Mouse (Mus musculus) adrenal gland, adult 2 months (tissue): Measurements from ENCODE around the gene Stx18. TPM values are rescaled to one million over a fixed set of nuclear protein-coding genes. Genes with fewer than 3 reads are reported as not detected.

Experiments
- DNase-seq: peaks from one replicate; pipeline ENCODE4 v3.0.0; 2021
- long read RNA-seq: library from polyadenylated mRNA; stranded (forward); transcript quantifications from one replicate; pipeline ENCODE4 v2.0.0, GENCODE M21; 2021
- polyA plus RNA-seq: library from polyadenylated mRNA; depleted of rRNA; stranded (reverse); fragments of >200 nt; gene quantifications from 2 replicates; pipeline ENCODE4 v1.2.3, GENCODE M21; 2012; rRNA removed
- total RNA-seq, 2 experiments: library from RNA; stranded (reverse); gene quantifications; 2 replicates each; pipeline ENCODE4 v1.2.3; 2021

Stx18 gene
- total RNA-seq (10 to 100 TPM; 31.9 to 37.1 TPM), polyA plus RNA-seq (12.9 and 14.6 TPM in 2 replicates)
- long read RNA-seq, transcript Stx18-203 (11 exons, 3,002 nt): major isoform, 40 of 43 reads
- long read RNA-seq, partial matches to known transcripts: 0 of 43 reads
- long read RNA-seq, other reads (novel, unspliced or antisense): 1 of 43 reads

DNA sequence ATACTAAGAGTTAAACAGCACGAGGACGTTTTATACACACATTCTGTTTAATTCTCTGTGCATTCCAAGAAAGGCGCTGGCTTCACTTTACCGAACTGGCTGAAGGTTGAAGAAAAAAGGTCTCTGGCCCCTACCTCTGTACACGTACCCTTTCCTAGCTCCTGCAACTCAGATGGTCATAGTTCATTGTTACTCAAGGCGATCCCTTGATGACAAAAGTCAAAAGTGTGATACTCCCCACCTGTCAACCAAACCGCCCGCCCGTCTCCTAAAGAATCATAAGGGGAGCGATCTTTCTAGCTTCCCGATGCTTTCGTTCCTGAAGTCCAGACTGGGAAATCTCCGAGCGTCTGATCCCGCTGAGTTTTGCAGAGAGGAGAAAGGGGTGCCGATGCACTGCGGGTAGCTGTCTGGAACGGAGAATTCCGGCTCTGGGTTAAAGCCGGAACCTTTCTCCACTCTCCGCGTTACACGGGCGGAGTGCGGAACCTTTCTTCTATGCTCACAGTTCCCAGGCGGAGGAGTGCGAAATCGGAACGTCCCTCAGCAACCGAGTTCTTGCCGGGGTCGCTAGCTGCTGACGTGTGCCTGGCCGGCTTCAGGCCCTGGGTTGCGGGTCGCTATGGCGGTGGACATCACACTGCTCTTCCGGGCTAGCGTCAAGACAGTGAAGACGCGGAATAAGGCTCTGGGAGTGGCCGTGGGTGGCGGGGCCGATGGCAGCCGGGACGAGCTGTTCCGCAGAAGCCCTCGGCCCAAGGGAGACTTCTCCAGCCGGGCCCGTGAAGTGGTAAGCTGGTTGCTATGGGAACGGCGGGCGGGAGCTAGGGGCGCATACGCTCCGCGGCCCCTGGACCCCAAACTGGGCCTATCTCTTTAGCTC is at the start of gene Stx18:
Stx18 (plus strand) TSS at position 33 of the 883 bp plus-strand sequence.
- peak; percentile 92 for DNase-seq

DNA sequence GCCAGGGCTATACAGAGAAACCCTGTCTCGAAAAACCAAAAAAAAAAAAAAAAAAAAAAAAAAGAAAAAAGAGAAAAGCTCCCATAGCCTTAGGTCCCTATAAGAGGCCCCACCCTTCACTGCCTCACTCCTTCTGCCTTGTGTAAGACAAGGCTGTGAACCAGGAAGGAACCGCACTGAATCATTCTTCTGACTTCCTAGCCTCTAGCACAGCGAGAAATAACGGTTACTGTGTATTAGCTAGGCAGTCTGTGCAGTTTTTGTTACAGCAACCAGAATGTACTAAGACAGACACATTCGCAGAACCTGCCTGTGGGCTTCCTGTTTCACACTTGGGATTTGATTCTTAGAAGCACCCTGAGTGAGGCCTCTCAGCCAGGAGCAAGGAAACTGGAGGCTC is 46.2 kb upstream of the Stx18 start:
- DNase-seq: no peak

DNA sequence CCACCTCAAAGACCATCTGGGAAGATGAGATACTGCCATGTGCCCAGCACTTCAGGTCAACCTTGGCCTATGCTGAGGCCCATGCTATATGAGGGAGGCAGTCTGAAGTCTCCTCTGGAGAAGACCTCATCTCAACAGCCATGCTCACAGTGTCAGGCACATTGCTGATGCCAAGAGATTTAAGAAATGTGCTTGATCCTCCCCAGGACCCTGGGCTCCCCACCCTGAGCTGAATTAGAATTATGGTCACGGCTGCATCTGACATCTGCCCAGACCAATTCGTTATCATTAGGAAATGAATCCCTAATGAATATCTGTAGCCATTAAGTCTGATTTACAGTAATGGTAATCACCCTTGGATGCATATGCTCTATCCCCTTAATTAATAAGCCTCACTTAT is 39.7 kb upstream of the Stx18 start:
- DNase-seq: no peak

DNA sequence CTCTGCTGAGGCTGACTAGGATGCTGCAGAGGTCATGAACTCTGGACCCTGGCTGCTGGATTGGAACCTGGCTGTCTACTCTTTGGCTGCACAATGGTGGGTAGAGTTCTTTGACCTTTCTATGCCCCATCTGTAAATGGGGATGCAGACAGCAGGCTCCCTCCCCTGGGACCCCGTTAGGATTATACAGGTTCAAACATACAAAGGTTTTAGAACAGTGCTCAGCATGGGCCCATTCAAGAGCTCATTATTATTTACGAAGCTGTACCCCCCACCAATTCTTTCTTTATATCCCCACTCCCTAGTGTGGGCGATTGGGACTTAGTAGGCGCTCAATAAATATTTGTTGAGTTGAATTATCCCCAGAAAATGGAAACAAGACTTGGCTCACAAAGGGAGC is 36.0 kb upstream of the Stx18 start:
- DNase-seq: no peak

DNA sequence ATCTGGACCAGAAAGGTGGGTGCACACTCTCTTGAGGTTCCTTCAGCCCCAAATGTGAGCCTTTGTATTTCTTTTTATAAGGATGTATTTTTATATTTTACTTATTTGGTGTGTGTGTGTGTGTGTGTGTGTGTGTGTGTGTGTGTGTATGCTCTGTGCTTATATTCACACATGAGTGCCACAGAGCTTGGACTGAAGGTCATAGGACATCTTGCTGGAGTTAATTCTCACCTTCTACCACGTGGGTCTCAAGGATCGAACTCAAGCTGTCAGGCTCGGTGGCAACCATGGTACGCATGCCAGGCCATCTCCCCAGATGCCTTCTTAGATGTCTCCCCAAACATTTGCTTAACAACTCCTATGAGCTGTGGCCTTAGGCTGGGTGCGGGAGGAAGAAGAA is 33.8 kb upstream of the Stx18 start:
- no peak for DNase-seq

GRCm38 (mm10) chr5:38006415-38007347 is 31.9 kb upstream of the Stx18 start:
- DNase-seq: no peak

DNA sequence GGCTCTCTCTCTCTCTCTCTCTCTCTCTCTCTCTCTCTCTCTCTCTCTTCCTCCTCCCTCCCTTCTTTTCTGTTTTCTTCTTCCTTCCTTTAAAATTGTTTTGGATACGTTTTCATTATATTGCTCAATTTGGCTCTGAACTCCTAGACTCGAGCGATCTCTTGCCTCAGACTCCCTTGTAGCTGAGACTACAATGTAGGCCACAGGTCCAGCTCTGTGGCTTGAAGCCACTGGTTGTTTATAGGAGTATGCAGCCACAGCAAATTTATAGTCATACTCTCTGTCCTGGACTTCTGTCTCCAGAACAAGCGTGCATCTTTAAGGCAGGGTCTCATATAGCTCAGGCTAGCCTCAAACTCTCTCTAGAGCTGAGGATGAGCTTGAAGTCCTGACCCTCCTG is 29.5 kb upstream of the Stx18 start:
- no peak for DNase-seq

- no peak for DNase-seq
Observed at GRCm38 (mm10) chr5:38014916-38015315, 23.6 kb upstream of the Stx18 start.

DNA sequence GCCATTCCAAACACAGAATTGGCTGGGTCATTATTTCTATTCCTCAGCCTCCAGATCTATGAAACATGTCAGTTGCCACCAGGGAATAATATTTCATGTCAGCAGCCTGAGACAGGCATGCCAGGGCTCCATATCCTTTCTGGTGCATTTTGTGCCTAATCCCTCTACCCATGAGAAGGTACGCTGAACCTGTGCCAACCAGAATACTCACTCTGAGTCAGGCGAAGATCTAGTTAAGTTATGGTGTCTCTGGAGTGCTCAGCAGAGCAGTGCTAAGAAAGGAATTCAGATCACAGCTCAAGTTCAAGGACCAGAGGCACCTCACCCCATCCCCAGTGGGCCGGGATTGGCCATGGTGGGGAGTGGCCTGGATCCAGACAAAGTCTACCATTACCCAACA is 21.6 kb upstream of the Stx18 start:
- DNase-seq: peak; percentile 21

- no peak for DNase-seq
Observed at GRCm38 (mm10) chr5:38027656-38028055, 10.9 kb upstream of the Stx18 start.

DNA sequence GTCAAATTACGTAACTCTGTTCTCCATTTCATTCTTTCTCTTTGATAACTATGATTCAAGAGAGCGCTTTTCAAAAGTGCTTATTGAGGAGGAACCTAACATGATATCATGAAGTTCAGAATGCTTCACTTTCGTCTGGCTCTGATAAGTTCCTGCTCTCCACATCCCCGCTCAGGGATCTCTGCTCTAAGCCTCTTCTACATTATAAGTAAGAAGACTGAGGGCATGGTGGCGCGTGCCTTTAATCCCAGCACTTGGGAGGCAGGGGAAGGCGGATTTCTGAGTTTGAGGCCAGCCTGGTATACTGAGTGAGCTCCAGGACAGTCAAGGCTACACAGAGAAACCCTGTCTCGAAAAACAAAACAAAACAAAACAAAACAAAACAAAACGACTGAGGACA is 268 bp upstream of the Stx18 start:
- peak; percentile 14 for DNase-seq

GRCm38 (mm10) chr5:38039796-38040195 is 1.3 kb downstream of the Stx18 start:
- DNase-seq: no peak

- no peak for DNase-seq
Observed at GRCm38 (mm10) chr5:38044923-38045322, 6.4 kb downstream of the Stx18 start.

DNA sequence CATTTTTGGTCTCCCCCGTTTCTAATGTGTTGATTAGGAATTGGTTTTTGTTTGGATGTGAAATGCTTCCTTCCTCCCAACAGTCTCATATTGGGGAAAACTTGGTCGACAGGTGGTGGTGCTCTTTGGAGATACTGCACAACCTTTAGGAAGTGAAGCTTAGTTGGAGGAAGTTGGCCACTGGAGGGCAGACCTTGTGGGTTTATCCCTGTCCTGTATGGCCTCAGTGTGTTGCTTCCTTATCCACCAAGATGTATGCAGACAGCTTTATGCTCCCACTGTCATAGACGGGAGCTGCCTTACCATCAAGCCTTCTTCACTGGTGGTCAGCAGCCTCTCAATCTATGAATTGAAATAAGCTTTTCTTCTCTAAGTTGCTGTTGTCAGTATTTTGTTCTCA is 9.6 kb downstream of the Stx18 start:
- DNase-seq: no peak

GRCm38 (mm10) chr5:38061051-38061450 is 22.5 kb downstream of the Stx18 start:
- no peak for DNase-seq

DNA sequence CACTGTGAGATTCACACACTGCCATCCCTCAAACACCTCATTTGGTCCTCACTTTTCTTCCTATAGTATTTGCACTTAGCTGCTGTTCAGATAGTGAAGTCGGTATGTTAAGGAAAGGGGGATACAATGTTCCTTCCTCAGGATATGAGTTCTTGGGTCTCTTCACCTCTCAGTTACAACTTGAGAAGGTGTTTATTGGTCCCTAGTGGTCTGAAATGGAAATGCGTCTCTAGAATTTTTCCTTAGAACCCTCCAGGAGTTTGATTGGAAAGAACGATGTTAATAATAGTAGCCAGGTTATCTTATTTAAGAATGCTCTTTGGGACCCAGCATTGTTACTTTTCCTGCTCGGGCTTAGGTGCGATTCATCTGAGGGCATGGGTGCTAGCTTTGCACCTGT is 24.2 kb downstream of the Stx18 start:
- no peak for DNase-seq

DNA sequence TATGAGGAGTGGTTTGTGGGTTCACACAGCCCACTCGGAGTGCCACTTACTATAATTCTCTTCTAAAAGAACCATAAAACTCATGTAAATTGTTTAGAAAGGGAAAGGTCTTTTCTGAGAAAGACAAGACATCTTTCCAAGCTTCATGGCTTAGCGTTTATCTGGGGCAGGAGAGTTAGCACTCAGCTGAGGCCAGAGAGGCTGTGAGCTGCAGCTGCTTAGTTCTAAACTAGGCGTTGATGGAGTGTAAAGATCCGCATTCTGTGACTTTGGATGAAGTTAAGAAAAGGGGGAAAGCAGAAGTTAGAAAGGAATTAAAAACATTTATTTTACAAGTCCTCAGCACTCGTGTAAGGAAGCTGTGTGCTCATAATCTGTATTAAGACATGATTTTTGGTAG is 24.8 kb downstream of the Stx18 start:
- no peak for DNase-seq

DNA sequence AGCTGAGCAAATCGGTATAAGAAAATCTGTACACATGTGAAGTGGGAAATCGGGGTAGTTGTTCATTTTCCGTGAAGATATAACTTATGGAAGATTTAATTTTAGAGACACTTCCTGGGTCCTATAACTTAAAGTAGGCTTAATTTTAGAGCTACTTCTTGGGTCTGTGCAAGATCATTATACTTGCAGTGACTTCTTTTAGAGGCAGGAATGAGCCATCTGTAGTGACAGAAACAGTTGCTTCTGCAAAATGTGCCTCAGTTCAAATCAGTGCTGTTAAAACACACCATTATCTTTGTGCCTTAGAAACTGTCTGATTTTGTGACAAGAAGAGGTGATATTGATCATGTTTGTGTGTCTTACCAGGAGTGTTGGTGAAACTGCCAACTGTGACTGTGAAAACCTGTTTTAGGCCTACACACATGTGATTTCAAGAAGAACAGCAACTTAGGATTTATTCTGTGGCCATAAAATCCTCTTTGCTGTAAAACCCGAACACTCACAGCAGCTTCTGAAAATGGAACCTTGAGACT is 25.6 kb downstream of the Stx18 start:
- DNase-seq: no peak

DNA sequence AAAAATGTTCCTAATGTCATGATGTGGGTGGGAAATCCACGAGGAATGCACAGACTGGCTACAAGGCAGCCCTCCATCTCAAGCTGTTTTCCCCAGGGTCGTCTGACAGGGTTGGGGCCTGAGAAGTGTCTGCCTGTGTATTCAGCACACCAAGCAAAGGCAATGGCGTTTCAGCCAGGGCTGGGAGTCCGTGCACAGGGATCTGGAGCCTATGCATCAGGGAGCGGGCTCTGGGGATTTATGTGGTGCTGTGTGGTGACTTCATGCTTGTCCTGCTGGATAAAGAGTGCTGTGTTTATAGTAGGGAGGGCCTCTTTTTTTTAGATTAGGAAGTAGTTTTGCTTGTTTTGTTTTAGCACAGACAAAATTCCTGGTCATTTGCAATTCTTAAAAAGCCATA is 26.2 kb downstream of the Stx18 start:
- no peak for DNase-seq

- DNase-seq: no peak
Observed at GRCm38 (mm10) chr5:38065454-38065853, 26.9 kb downstream of the Stx18 start.

DNA sequence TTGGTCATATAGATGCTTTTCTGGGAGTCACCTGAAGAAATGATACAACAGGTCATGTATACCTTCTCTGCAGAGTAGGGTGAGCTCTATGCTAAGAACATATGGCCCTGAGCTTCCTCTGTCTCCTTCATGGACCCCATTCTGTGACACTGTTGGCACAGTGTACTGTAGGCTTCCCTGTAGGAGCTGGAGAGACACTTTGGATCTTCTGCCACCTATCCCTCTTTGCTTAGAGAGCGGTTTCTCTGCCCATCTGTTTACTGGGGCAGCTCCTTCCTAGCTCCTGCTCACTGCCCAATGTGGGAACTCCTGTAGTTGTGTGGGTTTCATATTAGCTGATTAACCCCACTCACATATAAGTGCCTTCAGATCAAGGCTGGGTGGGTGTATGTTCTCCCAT is 28.1 kb downstream of the Stx18 start:
- DNase-seq: no peak

GRCm38 (mm10) chr5:38076326-38076725 is 37.8 kb downstream of the Stx18 start:
- no peak for DNase-seq
